Mouse (Mus musculus): ENCODE results near the gene Ccdc190. TPM values are rescaled to one million over a fixed set of nuclear protein-coding genes. Genes with fewer than 3 reads are reported as not detected.

Gene Ccdc190
- polyA plus RNA-seq, 1 experiment from 2014 or later: not detected

Other genes with a start within 250 kb of the Ccdc190 start
- gene Rgs4, start 181.0 kb upstream of the Ccdc190 start, polyA plus RNA-seq (2015; fragmentation: Nextera tagmentation; extraction: Ambion mirVana): 2.8 and 4.1 TPM in 2 replicates
- gene Hsd17b7, start 40.6 kb downstream of the Ccdc190 start, polyA plus RNA-seq (2015; fragmentation: Nextera tagmentation; extraction: Ambion mirVana): 11.6 and 13.9 TPM in 2 replicates
- 33.1 and 35.7 TPM in 2 replicates for gene Ddr2, start 182.1 kb downstream of the Ccdc190 start, polyA plus RNA-seq (2015; fragmentation: Nextera tagmentation; extraction: Ambion mirVana)
- 54.8 and 57.9 TPM in 2 replicates for gene Uap1, start 246.3 kb downstream of the Ccdc190 start, polyA plus RNA-seq (2015; fragmentation: Nextera tagmentation; extraction: Ambion mirVana)

Measured in kidney, embryonic 16.5 days (tissue).